In the genomic region with DNA sequence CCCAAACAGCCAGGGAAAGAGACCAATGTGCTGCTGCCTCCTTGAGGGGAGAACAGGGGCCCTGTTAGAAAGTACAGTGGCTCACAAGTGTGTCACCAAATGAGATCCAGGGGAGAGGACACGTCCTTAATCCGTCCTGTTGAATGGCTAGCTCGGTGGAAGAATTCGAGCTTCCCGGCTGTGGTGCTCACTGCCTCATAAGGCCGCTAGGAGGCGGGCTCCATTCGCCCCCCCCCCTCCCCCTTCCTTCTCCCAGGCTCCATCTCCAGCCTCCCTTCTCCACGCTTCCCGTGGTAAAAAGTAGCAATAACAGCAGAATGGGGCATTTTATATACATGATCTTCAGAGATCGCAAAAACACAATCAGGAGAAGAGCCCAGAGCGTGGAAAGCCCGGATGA, we compare ENCODE assay signal across 18 mouse cellular contexts.
A peak's percentile ranks its signal among the peaks of the same experiment; 100 is the strongest.
DNase-seq lines count a peak whose midpoint lies in the region; ATAC-seq and TF ChIP-seq lines count a peak whose summit lies in the region.
"Had no signal": no experiment of that assay in that cellular context is flagged by ENCODE, and none has a peak within 500 bp of the region (broad histone marks: within the 10 kb centered on the region; RNA-seq: fewer than 3 reads in every experiment).

No protein-coding gene starts in this region.

- peak; percentile 23 for DNase-seq in heart, postnatal 0 days (ENCODE audit: low spot score)
- no peak for DNase-seq in heart, adult 11 months
- no peak for DNase-seq in liver, postnatal 0 days
- DNase-seq in liver (no peak), NIH3T3 (ENCODE audit: low read depth) (peak; percentile 13)
- peak; percentile 32 for DNase-seq in retina, embryonic 14.5 days (ENCODE audit: low spot score)
- DNase-seq in urinary bladder, postnatal 10 days (ENCODE audit: low spot score): no peak
- no peak for DNase-seq in ovary, postnatal 14 days (ENCODE audit: low spot score)
- DNase-seq: cerebellum, postnatal 10 days; heart, postnatal 4 days; kidney, postnatal 4 days; lung, postnatal 10 days; right cerebral cortex, adult 18-20 months had no signal

- 49% methylated on average over 13 of the region's 13 CpGs for WGBS in heart, postnatal 0 days
- 81% methylated on average over 13 of the region's 13 CpGs for WGBS in liver, postnatal 0 days (ENCODE audit: insufficient replicate concordance)

- TF ChIP-seq CTCF in heart, postnatal 0 days (IDR thresholded peaks at IDR 0.05; ENCODE audit: low read depth): peak; percentile 31
- peak; percentile 43 for TF ChIP-seq CTCF in liver, postnatal 0 days (IDR thresholded peaks at IDR 0.05; ENCODE audit: low read depth)

- H3K27me3 ChIP-seq in heart, postnatal 0 days (ENCODE audit: control insufficient read depth, insufficient read depth, low read length): no peaks in the 10 kb centered on the region
- H3K27me3 ChIP-seq in liver, postnatal 0 days (ENCODE audit: insufficient read depth, low read length): no peaks in the 10 kb centered on the region
- H3K27me3 ChIP-seq: embryonic facial prominence, embryonic 13.5 days; intestine, embryonic 15.5 days; limb, embryonic 13.5 days; midbrain, embryonic 12.5 days; Patski had no signal

- H3K4me1 ChIP-seq in heart, postnatal 0 days (ENCODE audit: control insufficient read depth, insufficient read depth): peaks cover 11% of the 10 kb centered on the region
- peaks cover 6% of the 10 kb centered on the region; the same call in 1 of the 2 replicates for H3K4me1 ChIP-seq in liver, postnatal 0 days (ENCODE audit: insufficient read depth)
- H3K4me1 ChIP-seq: intestine, embryonic 15.5 days; midbrain, embryonic 12.5 days had no signal

- H3K9ac ChIP-seq in heart, postnatal 0 days (replicated peaks; ENCODE audit: low read depth, low read length): no peak overlapping the region
- no peak overlapping the region for H3K9ac ChIP-seq in liver, postnatal 0 days (replicated peaks)
- H3K9ac ChIP-seq: embryonic facial prominence, embryonic 13.5 days; intestine, embryonic 15.5 days; limb, embryonic 13.5 days; midbrain, embryonic 12.5 days had no signal

- H3K36me3 ChIP-seq in heart, postnatal 0 days (replicated peaks; ENCODE audit: control insufficient read depth, insufficient read depth, low read length): peaks cover 50% of the 10 kb centered on the region
- peaks cover 9% of the 10 kb centered on the region for H3K36me3 ChIP-seq in liver, postnatal 0 days (replicated peaks; ENCODE audit: insufficient read depth, low read length)

- no peak overlapping the region for H3K4me2 ChIP-seq in heart, postnatal 0 days (ENCODE audit: low read depth, low read length)
- no peak overlapping the region for H3K4me2 ChIP-seq in liver, postnatal 0 days (ENCODE audit: low read depth, low read length)
- H3K4me2 ChIP-seq: embryonic facial prominence, embryonic 13.5 days; intestine, embryonic 15.5 days; limb, embryonic 13.5 days; midbrain, embryonic 12.5 days had no signal

- no peak for TF ChIP-seq EP300 in heart, postnatal 0 days (IDR thresholded peaks at IDR 0.05; ENCODE audit: low read depth)
- TF ChIP-seq EP300 in liver, postnatal 0 days (IDR thresholded peaks at IDR 0.05; ENCODE audit: low read depth): no peak

- ATAC-seq in heart, postnatal 0 days (ENCODE audit: insufficient read depth, low read depth): peak; percentile 20; the same call in 1 of the 2 replicates
- ATAC-seq in liver, postnatal 0 days: no peak
- ATAC-seq: intestine, embryonic 15.5 days; Patski had no signal

- no peak overlapping the region for H3K4me3 ChIP-seq in heart, postnatal 0 days (ENCODE audit: low read depth, low read length)
- no peak overlapping the region for H3K4me3 ChIP-seq in liver, postnatal 0 days (ENCODE audit: low read depth, low read length)
- H3K4me3 ChIP-seq: embryonic facial prominence, embryonic 13.5 days; intestine, embryonic 15.5 days; limb, embryonic 13.5 days; midbrain, embryonic 12.5 days had no signal

- no peak overlapping the region for H3K27ac ChIP-seq in heart, postnatal 0 days (ENCODE audit: low read depth)
- no peak overlapping the region for H3K27ac ChIP-seq in liver, postnatal 0 days (ENCODE audit: low read depth)
- H3K27ac ChIP-seq: intestine, embryonic 15.5 days; limb, embryonic 13.5 days; midbrain, embryonic 12.5 days had no signal

- H3K9me3 ChIP-seq in heart, postnatal 0 days (replicated peaks; ENCODE audit: control insufficient read depth, low read length): no peaks in the 10 kb centered on the region
- no peaks in the 10 kb centered on the region for H3K9me3 ChIP-seq in liver, postnatal 0 days (ENCODE audit: low read length)
- H3K9me3 ChIP-seq: embryonic facial prominence, embryonic 13.5 days; intestine, embryonic 15.5 days; limb, embryonic 13.5 days; midbrain, embryonic 12.5 days had no signal

Comparison
In these comparisons a context has a peak if more than half of its experiments do, and no peak if none do; other contexts are left out.
1. DNase-seq: peak in heart, postnatal 0 days (single experiment), NIH3T3 (single experiment) and retina, embryonic 14.5 days (single experiment); none in heart, adult 11 months (single experiment), liver, postnatal 0 days (single experiment), liver (single experiment), urinary bladder, postnatal 10 days (single experiment) and ovary, postnatal 14 days (single experiment).